Mouse (Mus musculus) midbrain, embryonic 15.5 days (tissue): ENCODE data around the gene Megf8. TPM values are rescaled to one million over a fixed set of nuclear protein-coding genes. Genes with fewer than 3 reads are reported as not detected.
"Not testable (repeated sequence)": the region's sequence is repeated elsewhere in the genome, so short reads cannot be mapped to it uniquely, and the experiment has no call there.

Experiments used
- ATAC-seq: fragments of 200-750 bp; cut with Nextera tagmentation; replicated peaks from 2 replicates; pipeline ENCODE4 v1.8.0; 2017; ENCODE audit warnings: moderate TSS enrichment
- H3K27ac ChIP-seq: fragments of 300-500 bp; sonication (generic); 2 replicates; pipeline ENCODE4 v1.5.1; 2015; ENCODE audit warnings: mild to moderate bottlenecking, inconsistent platforms
- H3K27me3 ChIP-seq: fragments of 300-500 bp; sonication (generic); replicated peaks from 2 replicates; pipeline ENCODE4 v1.6.1; 2015; ENCODE audit warnings: inconsistent platforms
- H3K36me3 ChIP-seq: fragments of 300-500 bp; sonication (generic); replicated peaks from 2 replicates; pipeline ENCODE4 v1.6.1; 2015; ENCODE audit warnings: inconsistent platforms
- H3K4me1 ChIP-seq: fragments of 300-500 bp; sonication (generic); 2 replicates; pipeline ENCODE4 v1.6.1; 2015; ENCODE audit warnings: inconsistent platforms
- H3K4me2 ChIP-seq: fragments of 300-500 bp; sonication (generic); 2 replicates; pipeline ENCODE4 v1.6.1; 2015; ENCODE audit warnings: inconsistent platforms, mild to moderate bottlenecking, moderate library complexity
- H3K4me3 ChIP-seq: fragments of 300-500 bp; sonication (generic); 2 replicates; pipeline ENCODE4 v1.5.1; 2015; ENCODE audit warnings: mild to moderate bottlenecking, inconsistent platforms
- H3K9ac ChIP-seq: fragments of 300-500 bp; sonication (generic); 2 replicates; pipeline ENCODE4 v1.6.1; 2015; ENCODE audit warnings: mild to moderate bottlenecking, inconsistent platforms
- H3K9me3 ChIP-seq: fragments of 300-500 bp; sonication (generic); 2 replicates; pipeline ENCODE4 v1.6.1; 2016; ENCODE audit warnings: inconsistent platforms
- WGBS: fragments of 180-500 bp; shearing (Covaris S2); methylation state at CpG from one replicate; pipeline ENCODE4 v1.1.7; 2015; ENCODE audit warnings: mixed read lengths; 5-methylcytosine and 5-hydroxymethylcytosine counted together
- polyA plus RNA-seq: library from polyadenylated mRNA; unstranded; fragments of >200 nt; fragmentation: Nextera tagmentation; extraction: Ambion mirVana; gene quantifications from 2 replicates; pipeline ENCODE4 v1.2.1, GENCODE M21; 2015

Gene Megf8
- polyA plus RNA-seq, 1 experiment from 2014 or later: 27.0 TPM

- H3K36me3 ChIP-seq: no peaks in the 10 kb centered on the region
- 44% methylated on average over 2 of the region's 2 CpGs for WGBS
- ATAC-seq: no peak; the same call in 1 of the 2 replicates
- H3K27me3 ChIP-seq: peaks cover 7% of the 10 kb centered on the region
- H3K27ac ChIP-seq: peak overlapping the region; percentile 89
- peak overlapping the region; percentile 76 for H3K9ac ChIP-seq
- H3K4me3 ChIP-seq: peak overlapping the region; percentile 57
- peaks cover 12% of the 10 kb centered on the region for H3K4me1 ChIP-seq
- H3K4me2 ChIP-seq: peak overlapping the region; percentile 55
- no peaks in the 10 kb centered on the region for H3K9me3 ChIP-seq
Observed at GRCm38 (mm10) chr7:25306614-25306996, 10.4 kb upstream of the Megf8 start.

GRCm38 (mm10) chr7:25308702-25309318 is 8.2 kb upstream of the Megf8 start:
- ATAC-seq: no peak
- H3K9ac ChIP-seq: no peak overlapping the region
- no peak overlapping the region for H3K4me2 ChIP-seq
- H3K27me3 ChIP-seq: peaks cover 29% of the 10 kb centered on the region
- H3K4me3 ChIP-seq: no peak overlapping the region
- whole genome bisulfite sequencing: 60% methylated on average over 17 of the region's 17 CpGs
- H3K9me3 ChIP-seq: no peaks in the 10 kb centered on the region
- H3K27ac ChIP-seq: no peak overlapping the region
- H3K4me1 ChIP-seq: peaks cover 12% of the 10 kb centered on the region
- no peaks in the 10 kb centered on the region for H3K36me3 ChIP-seq

GRCm38 (mm10) chr7:25309425-25309824 is 7.5 kb upstream of the Megf8 start:
- Histone ChIP-seq H3K27ac (no peak overlapping the region), H3K4me1 (peaks cover 12% of the 10 kb centered on the region), H3K4me3 (no peak overlapping the region), H3K9me3 (no peaks in the 10 kb centered on the region), H3K4me2 (no peak overlapping the region), H3K36me3 (no peaks in the 10 kb centered on the region), H3K27me3 (peaks cover 35% of the 10 kb centered on the region), H3K9ac (no peak overlapping the region)
- no peak for ATAC-seq
- 95% methylated on average over 9 of the region's 9 CpGs for WGBS

- no peak for ATAC-seq
- 85% methylated on average over 11 of the region's 11 CpGs for WGBS
- Histone ChIP-seq H3K27ac (no peak overlapping the region), H3K9me3 (no peaks in the 10 kb centered on the region), H3K36me3 (no peaks in the 10 kb centered on the region), H3K27me3 (peaks cover 43% of the 10 kb centered on the region), H3K4me3 (no peak overlapping the region), H3K4me1 (peaks cover 23% of the 10 kb centered on the region), H3K9ac (no peak overlapping the region), H3K4me2 (no peak overlapping the region)
Observed at GRCm38 (mm10) chr7:25311193-25311592, 5.8 kb upstream of the Megf8 start.

GRCm38 (mm10) chr7:25313325-25313724 is 3.6 kb upstream of the Megf8 start:
- Histone ChIP-seq H3K27ac (no peak overlapping the region), H3K4me1 (peaks cover 30% of the 10 kb centered on the region), H3K9ac (no peak overlapping the region; the same call in 1 of the 2 replicates), H3K4me2 (no peak overlapping the region), H3K36me3 (no peaks in the 10 kb centered on the region), H3K4me3 (no peak overlapping the region), H3K9me3 (no peaks in the 10 kb centered on the region), H3K27me3 (peaks cover 43% of the 10 kb centered on the region)
- WGBS: 49% methylated on average over 7 of the region's 7 CpGs
- no peak for ATAC-seq

- Histone ChIP-seq H3K9me3 (no peaks in the 10 kb centered on the region), H3K4me1 (peaks cover 38% of the 10 kb centered on the region), H3K36me3 (no peaks in the 10 kb centered on the region), H3K27me3 (peaks cover 43% of the 10 kb centered on the region), H3K4me3 (peak overlapping the region; percentile 27), H3K27ac (no peak overlapping the region), H3K4me2 (peak overlapping the region; percentile 53), H3K9ac (no peak overlapping the region; the same call in 1 of the 2 replicates)
- no peak for ATAC-seq
- WGBS: 3% methylated on average over 49 of the region's 51 CpGs
Observed at GRCm38 (mm10) chr7:25314606-25315305, 2.2 kb upstream of the Megf8 start.

- peaks cover 39% of the 10 kb centered on the region for H3K4me1 ChIP-seq
- H3K4me3 ChIP-seq: peak overlapping the region; percentile 27
- peak overlapping the region; percentile 21; the same call in 1 of the 2 replicates for H3K9ac ChIP-seq
- ATAC-seq: no peak
- H3K27me3 ChIP-seq: peaks cover 43% of the 10 kb centered on the region
- no peaks in the 10 kb centered on the region for H3K36me3 ChIP-seq
- H3K4me2 ChIP-seq: peak overlapping the region; percentile 53
- no peaks in the 10 kb centered on the region for H3K9me3 ChIP-seq
- peak overlapping the region; percentile 65; the same call in 1 of the 2 replicates for H3K27ac ChIP-seq
- under 1% methylated on average over 68 of the region's 69 CpGs for WGBS
Observed at GRCm38 (mm10) chr7:25315306-25316041, 1.5 kb upstream of the Megf8 start.

GRCm38 (mm10) chr7:25317446-25317999 is 559 bp downstream of the Megf8 start:
- WGBS: 12% methylated on average over 21 of the region's 21 CpGs
- Histone ChIP-seq H3K27me3 (peaks cover 26% of the 10 kb centered on the region), H3K9ac (peak overlapping the region; percentile 72), H3K4me3 (peak overlapping the region; percentile 55), H3K9me3 (no peaks in the 10 kb centered on the region), H3K27ac (peak overlapping the region; percentile 86), H3K36me3 (no peaks in the 10 kb centered on the region), H3K4me2 (peak overlapping the region; percentile 94), H3K4me1 (peaks cover 54% of the 10 kb centered on the region)
- no peak for ATAC-seq

- 12% methylated on average over 6 of the region's 6 CpGs for WGBS
- no peaks in the 10 kb centered on the region for H3K27me3 ChIP-seq
- H3K9ac ChIP-seq: no peak overlapping the region
- H3K4me3 ChIP-seq: no peak overlapping the region
- H3K36me3 ChIP-seq: no peaks in the 10 kb centered on the region
- 0 out of 2 replicates have a peak overlapping the region, but pooled peaks have one; percentile 53 for H3K27ac ChIP-seq
- H3K4me1 ChIP-seq: peaks cover 36% of the 10 kb centered on the region
- no peak overlapping the region for H3K4me2 ChIP-seq
- H3K9me3 ChIP-seq: no peaks in the 10 kb centered on the region
- no peak for ATAC-seq
Observed at GRCm38 (mm10) chr7:25322058-25322484, 5.1 kb downstream of the Megf8 start.

- no peak overlapping the region for H3K27ac ChIP-seq
- peaks cover 26% of the 10 kb centered on the region for H3K4me1 ChIP-seq
- H3K36me3 ChIP-seq: 0 out of 2 replicates have a peak, but pooled peaks cover 3% of the 10 kb centered on the region
- no peak overlapping the region for H3K9ac ChIP-seq
- H3K4me2 ChIP-seq: no peak overlapping the region
- no peak overlapping the region for H3K4me3 ChIP-seq
- WGBS: 95% methylated on average over 2 of the region's 2 CpGs
- no peaks in the 10 kb centered on the region for H3K27me3 ChIP-seq
- no peaks in the 10 kb centered on the region for H3K9me3 ChIP-seq
- ATAC-seq: no peak
Observed at GRCm38 (mm10) chr7:25323219-25323618, 6.3 kb downstream of the Megf8 start.

- H3K4me3 ChIP-seq, H3K27me3 ChIP-seq, H3K9ac ChIP-seq, ATAC-seq, H3K9me3 ChIP-seq, H3K36me3 ChIP-seq, H3K4me2 ChIP-seq, H3K27ac ChIP-seq: not testable (repeated sequence)
- 90% methylated on average over 6 of the region's 6 CpGs for WGBS
- H3K4me1 ChIP-seq: peaks cover 15% of the 10 kb centered on the region
Observed at GRCm38 (mm10) chr7:25325431-25325830, 8.5 kb downstream of the Megf8 start.

- 81% methylated on average over 8 of the region's 8 CpGs for WGBS
- Histone ChIP-seq H3K4me1 (peaks cover 10% of the 10 kb centered on the region), H3K9ac (no peak overlapping the region), H3K27me3 (no peaks in the 10 kb centered on the region), H3K4me2 (no peak overlapping the region), H3K4me3 (no peak overlapping the region), H3K36me3 (peaks cover 16% of the 10 kb centered on the region), H3K9me3 (no peaks in the 10 kb centered on the region), H3K27ac (no peak overlapping the region)
- no peak for ATAC-seq
Observed at GRCm38 (mm10) chr7:25326233-25326632, 9.3 kb downstream of the Megf8 start.
